In genomic region chr6:134034436-134034835, GRCm38 (mm10) we compare ENCODE assay signal across 9 mouse cellular contexts. TPM values are rescaled to one million over a fixed set of nuclear protein-coding genes. Genes with fewer than 3 reads are reported as not detected.
DNase-seq lines count a peak whose midpoint lies in the region; ATAC-seq and TF ChIP-seq lines count a peak whose summit lies in the region.
"Had no signal": no experiment of that assay in that cellular context is flagged by ENCODE, and none has a peak within 500 bp of the region (broad histone marks: within the 10 kb centered on the region; RNA-seq: fewer than 3 reads in every experiment).

No protein-coding gene starts in this region.

- peaks cover 35% of the 10 kb centered on the region for H3K79me2 ChIP-seq in MEL (ENCODE audit: control insufficient read depth, insufficient read depth, low read length, poor library complexity)

- no peaks in the 10 kb centered on the region for H3K9me3 ChIP-seq in heart, embryonic 10.5 days
- no peaks in the 10 kb centered on the region for H3K9me3 ChIP-seq in MEL (replicated peaks; ENCODE audit: insufficient read depth, low read length)
- H3K9me3 ChIP-seq in forebrain, embryonic 14.5 days (replicated peaks; ENCODE audit: control insufficient read depth, low read length), result no peaks in the 10 kb centered on the region
- H3K9me3 ChIP-seq in limb, embryonic 11.5 days (ENCODE audit: control insufficient read depth, low read length), result no peaks in the 10 kb centered on the region
- H3K9me3 ChIP-seq in neural tube, embryonic 15.5 days (replicated peaks), result no peaks in the 10 kb centered on the region

- TF ChIP-seq CTCF in MEL (IDR thresholded peaks at IDR 0.05 in 2 of 3, conservative IDR thresholded peaks at IDR 0.05 in 1 of 3; ENCODE audit: control insufficient read depth in 1 of 3, insufficient read depth in 1 of 3, low read depth in 2 of 3, low read length in 3 of 3, poor library complexity in 1 of 3, severe bottlenecking in 1 of 3), result no peak

- no peaks in the 10 kb centered on the region for H3K36me3 ChIP-seq in heart, embryonic 10.5 days
- peaks cover 0 to 13% of the 10 kb centered on the region in 2 experiments; a peak in 2 of 4 replicates for H3K36me3 ChIP-seq in MEL (ENCODE audit: control insufficient read depth in 1 of 2, insufficient read depth in 2 of 2, low read length in 2 of 2)
- H3K36me3 ChIP-seq in forebrain, embryonic 14.5 days (ENCODE audit: control insufficient read depth, insufficient read depth, low read length), result no peaks in the 10 kb centered on the region
- no peaks in the 10 kb centered on the region for H3K36me3 ChIP-seq in limb, embryonic 11.5 days (ENCODE audit: control insufficient read depth, insufficient read depth, low read length)
- no peaks in the 10 kb centered on the region for H3K36me3 ChIP-seq in neural tube, embryonic 15.5 days

- DNase-seq in heart, embryonic 10.5 days (ENCODE audit: low spot score), result no peak
- DNase-seq in heart, adult 8-10 months (ENCODE audit: low spot score), result no peak
- no peak for DNase-seq in MEL (ENCODE audit: low read depth, low spot score)
- no peak for DNase-seq in forebrain, embryonic 14.5 days (ENCODE audit: low spot score)
- no peak for DNase-seq in limb, embryonic 11.5 days (ENCODE audit: low spot score)
- no peak for DNase-seq in gastrocnemius, postnatal 4 days (ENCODE audit: low spot score in 2 of 2)

- peaks cover 31% of the 10 kb centered on the region for H3K4me1 ChIP-seq in heart, embryonic 10.5 days
- peaks cover 3 to 25% of the 10 kb centered on the region in 2 experiments; a peak in 3 of 4 replicates for H3K4me1 ChIP-seq in MEL (ENCODE audit: control insufficient read depth in 1 of 2, insufficient read depth in 2 of 2, low read length in 2 of 2)
- H3K4me1 ChIP-seq in forebrain, embryonic 14.5 days (ENCODE audit: control insufficient read depth, insufficient read depth, low read length), result peaks cover 7% of the 10 kb centered on the region; the same call in 1 of the 2 replicates
- H3K4me1 ChIP-seq in limb, embryonic 11.5 days (ENCODE audit: control insufficient read depth, insufficient read depth, low read length), result peaks cover 20% of the 10 kb centered on the region
- H3K4me1 ChIP-seq in neural tube, embryonic 15.5 days, result peaks cover 41% of the 10 kb centered on the region

- H3K9ac ChIP-seq in MEL (ENCODE audit: control insufficient read depth, low read depth, low read length, poor library complexity, severe bottlenecking), result peak overlapping the region; percentile 84
- H3K9ac ChIP-seq in forebrain, embryonic 14.5 days (ENCODE audit: low read length), result peak overlapping the region; percentile 99
- H3K9ac ChIP-seq in limb, embryonic 11.5 days (ENCODE audit: low read length), result peak overlapping the region; percentile 98
- H3K9ac ChIP-seq in neural tube, embryonic 15.5 days (replicated peaks), result peak overlapping the region; percentile 93

- H3K4me2 ChIP-seq in forebrain, embryonic 14.5 days (ENCODE audit: low read length), result peak overlapping the region; percentile 65
- peak overlapping the region; percentile 72 for H3K4me2 ChIP-seq in limb, embryonic 11.5 days (ENCODE audit: low read depth, severe bottlenecking)
- peak overlapping the region; percentile 70 for H3K4me2 ChIP-seq in neural tube, embryonic 15.5 days

- peak overlapping the region; percentile 86 for H3K4me3 ChIP-seq in heart, embryonic 10.5 days
- peak overlapping the region; percentile 83 to 92 for H3K4me3 ChIP-seq in MEL (ENCODE audit: control insufficient read depth in 1 of 2, insufficient read depth in 1 of 2, low read depth in 2 of 2, low read length in 2 of 2)
- H3K4me3 ChIP-seq in forebrain, embryonic 14.5 days (ENCODE audit: low read depth, low read length), result peak overlapping the region; percentile 80
- peak overlapping the region; percentile 75 for H3K4me3 ChIP-seq in limb, embryonic 11.5 days (ENCODE audit: low read depth, low read length)
- H3K4me3 ChIP-seq in neural tube, embryonic 15.5 days (replicated peaks), result peak overlapping the region; percentile 86

- no peaks in the 10 kb centered on the region for H3K27me3 ChIP-seq in heart, embryonic 10.5 days (ENCODE audit: insufficient read depth, poor library complexity, severe bottlenecking)
- peaks cover 0 to 2% of the 10 kb centered on the region in 2 experiments; a peak in 1 of 4 replicates for H3K27me3 ChIP-seq in MEL (ENCODE audit: control insufficient read depth in 1 of 2, insufficient read depth in 2 of 2, low read length in 2 of 2)
- H3K27me3 ChIP-seq in forebrain, embryonic 14.5 days (replicated peaks; ENCODE audit: control insufficient read depth, insufficient read depth, low read length), result no peaks in the 10 kb centered on the region
- no peaks in the 10 kb centered on the region for H3K27me3 ChIP-seq in limb, embryonic 11.5 days (ENCODE audit: control insufficient read depth, insufficient read depth, low read length)
- no peaks in the 10 kb centered on the region for H3K27me3 ChIP-seq in neural tube, embryonic 15.5 days (replicated peaks)
- H3K27me3 ChIP-seq: Patski had no signal

- no peak for TF ChIP-seq RAD21 in MEL (IDR thresholded peaks at IDR 0.05; ENCODE audit: low read depth, low read length)

- ATAC-seq in forebrain, embryonic 14.5 days, result peak; percentile 2; the same call in 1 of the 2 replicates
- ATAC-seq in limb, embryonic 11.5 days (ENCODE audit: insufficient number of reproducible peaks, low FRiP score, low TSS enrichment, low read depth), result no peak
- peak; percentile 4; the same call in 1 of the 2 replicates for ATAC-seq in neural tube, embryonic 15.5 days (ENCODE audit: low FRiP score)
- ATAC-seq in monocyte, adult 5-6 weeks (replicated peaks; ENCODE audit: insufficient number of reproducible peaks, low FRiP score, low TSS enrichment, poor library complexity, severe bottlenecking), result no peak

- whole genome bisulfite sequencing in heart, embryonic 10.5 days, result under 1% methylated on average over 8 of the region's 8 CpGs
- WGBS in forebrain, embryonic 14.5 days, result 2% methylated on average over 8 of the region's 8 CpGs
- WGBS in limb, embryonic 11.5 days, result 2% methylated on average over 8 of the region's 8 CpGs
- 1% methylated on average over 8 of the region's 8 CpGs for WGBS in neural tube, embryonic 15.5 days

- H3K27ac ChIP-seq in heart, embryonic 10.5 days, result peak overlapping the region; percentile 100
- peak overlapping the region; percentile 92; the same call in 1 of the 2 replicates for H3K27ac ChIP-seq in MEL (ENCODE audit: control insufficient read depth, low read depth, low read length)
- peak overlapping the region; percentile 100 for H3K27ac ChIP-seq in forebrain, embryonic 14.5 days (ENCODE audit: low read depth, low read length)
- H3K27ac ChIP-seq in limb, embryonic 11.5 days (replicated peaks; ENCODE audit: low read depth, low read length), result peak overlapping the region; percentile 100
- H3K27ac ChIP-seq in neural tube, embryonic 15.5 days (replicated peaks), result peak overlapping the region; percentile 100

- TF ChIP-seq EP300 in MEL (IDR thresholded peaks at IDR 0.05; ENCODE audit: low read depth in 1 of 2, low read length in 2 of 2), result no peak

- no peak for TF ChIP-seq POLR2A in MEL (IDR thresholded peaks at IDR 0.05; ENCODE audit: control insufficient read depth in 1 of 2, insufficient read depth in 1 of 2, low read depth in 1 of 2, low read length in 2 of 2, poor library complexity in 1 of 2)

TF ChIP-seq in MEL, 35 proteins besides CTCF, POLR2A, EP300 and RAD21:
- TF ChIP-seq CHD2 (IDR thresholded peaks at IDR 0.05; ENCODE audit: low read length) (no peak), NRF1 (IDR thresholded peaks at IDR 0.05; ENCODE audit: insufficient read depth, low read depth, low read length, poor library complexity, severe bottlenecking) (no peak), NELFE (IDR thresholded peaks at IDR 0.05; ENCODE audit: low read depth, low read length) (no peak), RCOR1 (IDR thresholded peaks at IDR 0.05; ENCODE audit: low read depth, low read length) (no peak), POLR2AphosphoS5 (IDR thresholded peaks at IDR 0.05; ENCODE audit: borderline replicate concordance, low read depth, low read length) (no peak), SMC3 (IDR thresholded peaks at IDR 0.05; ENCODE audit: low read depth, low read length) (no peak), TAL1 (IDR thresholded peaks at IDR 0.05; ENCODE audit: low read length) (no peak), MAZ (IDR thresholded peaks at IDR 0.05; ENCODE audit: low read depth, low read length) (no peak), MYC (IDR thresholded peaks at IDR 0.05; ENCODE audit: low read depth, low read length) (no peak), ELF1 (IDR thresholded peaks at IDR 0.05; ENCODE audit: low read depth, low read length) (no peak), MYB (IDR thresholded peaks at IDR 0.05; ENCODE audit: low read depth, low read length) (no peak), MEF2A (IDR thresholded peaks at IDR 0.05; ENCODE audit: extremely low read depth, insufficient replicate concordance, low read depth, low read length, poor library complexity, severe bottlenecking) (no peak), CHD1 (IDR thresholded peaks at IDR 0.05; ENCODE audit: low read depth, low read length) (no peak)

RNA-seq across cellular contexts. Expression of gene Etv6, which starts 1.1 kb away (rescaled TPM):
- polyA plus RNA-seq in heart, embryonic 10.5 days (2016; fragmentation: Nextera tagmentation; extraction: Ambion mirVana), result 16.2 and 17.2 TPM in 2 replicates
- total RNA-seq in heart, adult 8-10 months (2022), result 10 to 100 TPM in 3 of 4 experiments, 1 to 10 TPM in 1; 7.9 to 13.5 (median 11.0) TPM
- 12.6 and 12.9 TPM in 2 replicates for total RNA-seq in MEL (2012; rRNA removed)
- polyA plus RNA-seq in MEL (2012; ENCODE audit: insufficient read depth in 1 of 2, insufficient read length in 2 of 2, low read depth in 1 of 2, low replicate concordance in 2 of 2, missing spikeins in 1 of 2), result 10 to 100 TPM in 1 of 2 experiments, not detected in 1; 25.9 TPM
- 5.9 and 6.1 TPM in 2 replicates for polyA plus RNA-seq in forebrain, embryonic 14.5 days (2014; fragmentation: Nextera tagmentation; extraction: Ambion mirVana)
- polyA plus RNA-seq in limb, embryonic 11.5 days (2014; fragmentation: Nextera tagmentation; extraction: Ambion mirVana), result 20.0 and 20.5 TPM in 2 replicates
- polyA plus RNA-seq in neural tube, embryonic 15.5 days (2015; fragmentation: Nextera tagmentation; extraction: Ambion mirVana), result 5.8 and 9.1 TPM in 2 replicates
- total RNA-seq in monocyte, adult 5-6 weeks (2017), result 45.6 to 52.8 TPM (median 49.3 TPM) in 3 replicates
- 10 to 100 TPM; 19.4 to 22.4 TPM for total RNA-seq in gastrocnemius, postnatal 4 days (2021)

Comparison
In these comparisons a context has a peak if more than half of its experiments do, and no peak if none do; other contexts are left out.
1. ATAC-seq: peak in forebrain, embryonic 14.5 days (single experiment) and neural tube, embryonic 15.5 days (single experiment); none in limb, embryonic 11.5 days (single experiment) and monocyte, adult 5-6 weeks (single experiment).
2. Peak in every context shown above with its lines, with median percentiles within 50 percentile points of each other: H3K27ac ChIP-seq, H3K4me3 ChIP-seq, H3K9ac ChIP-seq and H3K4me2 ChIP-seq.